Mouse (Mus musculus): ENCODE results near the gene Purb.
A peak's percentile ranks its signal among the peaks of the same experiment; 100 is the strongest.

Gene Purb

DNA sequence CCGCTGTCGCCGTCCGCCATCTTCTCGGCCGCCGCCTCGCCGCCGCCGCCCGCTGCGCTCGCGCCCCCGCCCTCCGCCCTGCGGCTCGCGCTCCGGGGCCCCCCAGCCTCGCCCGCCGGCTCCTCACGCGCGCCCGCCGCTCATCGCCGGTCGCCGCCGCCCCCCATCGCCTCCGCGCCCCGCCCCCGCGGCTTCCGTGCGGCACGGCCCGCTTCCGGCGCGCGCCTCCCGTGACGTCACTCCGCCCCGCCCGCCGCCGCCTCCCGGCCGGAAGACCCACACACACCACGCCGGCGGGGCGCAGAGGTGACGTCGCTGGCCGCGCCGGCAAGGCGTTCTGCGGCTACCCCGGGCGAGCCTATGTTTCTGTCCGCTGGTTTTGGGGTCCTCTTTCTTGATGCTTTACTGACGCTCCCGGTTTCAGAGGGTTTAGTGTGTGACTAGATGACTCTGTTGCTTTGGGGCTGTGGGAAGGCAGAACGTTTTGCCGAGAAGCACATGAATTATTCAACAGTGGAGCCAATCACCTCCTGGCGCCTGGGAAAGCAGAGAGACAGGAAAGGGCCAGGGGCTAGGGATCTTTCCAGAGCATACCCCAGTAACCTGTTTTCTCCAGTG lies at the start of gene Purb:
Gene Purb (minus strand): TSS at position 51 of the 618 bp plus-strand sequence.
- peak; percentile 94 to 96 for DNase-seq (ENCODE audit: low spot score in 2 of 2)

DNA sequence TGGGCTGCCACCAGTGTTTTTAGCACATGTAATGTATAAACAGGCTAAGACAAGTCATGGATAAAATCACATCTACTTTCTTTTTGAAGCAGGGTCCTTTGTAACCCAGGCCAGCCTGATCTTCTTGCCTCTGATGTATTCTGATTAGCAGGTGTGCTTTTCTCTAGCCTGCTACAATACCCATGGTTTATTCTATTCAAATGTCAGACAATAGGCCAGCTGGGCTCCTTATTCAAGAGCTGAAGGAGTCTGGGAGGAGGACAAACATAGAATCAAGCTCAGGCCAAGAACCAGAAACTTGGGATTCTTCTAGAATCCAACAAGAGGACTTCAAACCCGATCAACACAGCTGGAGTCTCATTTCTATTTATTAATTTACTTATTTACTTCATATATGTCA lies 49.5 kb upstream of the Purb start:
- no peak for DNase-seq (ENCODE audit: low spot score in 2 of 2)

DNA sequence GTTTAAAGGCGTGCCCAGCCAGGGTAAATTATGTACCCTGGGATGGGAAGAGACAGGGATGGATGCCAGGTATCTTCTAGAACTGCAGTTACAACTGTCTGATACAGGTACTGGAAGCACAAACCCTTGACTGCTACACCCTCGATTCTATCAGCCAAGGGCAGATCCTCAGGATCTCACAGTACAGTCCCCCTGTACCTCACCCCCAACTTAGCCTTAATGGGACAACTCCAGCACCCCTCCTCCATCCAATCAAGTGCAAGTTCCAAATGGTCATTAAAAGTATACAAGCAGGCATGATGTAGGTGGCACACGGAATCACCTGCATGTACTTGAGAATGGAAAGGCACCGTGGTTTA lies 49.1 kb upstream of the Purb start:
- DNase-seq (ENCODE audit: low spot score in 2 of 2): no peak

DNA sequence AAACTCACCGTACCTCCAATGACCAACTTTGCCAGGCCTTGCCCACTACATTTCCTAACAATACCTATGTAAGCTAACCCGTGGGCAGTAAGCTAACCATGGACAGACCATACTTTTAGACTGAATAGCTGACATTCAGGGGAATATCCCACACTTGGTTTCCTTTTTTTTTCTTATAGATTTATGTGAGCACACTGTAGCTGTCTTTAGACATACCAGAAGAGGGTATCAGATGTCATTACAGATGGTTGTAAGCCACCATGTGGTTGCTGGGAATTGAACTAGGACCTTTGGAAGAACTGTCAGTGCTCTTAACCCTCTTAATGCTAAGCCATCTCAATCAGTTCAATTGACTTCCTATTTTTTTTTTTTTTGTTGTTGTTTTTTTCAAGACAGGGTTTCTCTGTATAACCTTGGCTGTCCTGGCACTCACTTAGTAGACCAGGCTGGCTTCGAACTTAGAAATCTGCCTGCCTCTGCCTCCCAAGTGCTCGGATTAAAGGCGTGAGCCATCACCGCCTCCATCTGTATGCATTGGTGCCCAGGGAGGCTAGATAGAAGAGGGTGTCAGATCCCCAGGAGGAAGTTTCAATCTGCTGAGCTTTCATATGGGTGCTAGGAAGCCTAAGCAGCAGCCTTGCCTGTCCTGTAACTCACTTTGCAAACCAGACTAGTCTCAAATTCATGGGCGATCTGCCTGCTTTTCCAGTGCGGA lies 48.6 kb upstream of the Purb start:
- no peak for DNase-seq (ENCODE audit: low spot score in 2 of 2)

DNA sequence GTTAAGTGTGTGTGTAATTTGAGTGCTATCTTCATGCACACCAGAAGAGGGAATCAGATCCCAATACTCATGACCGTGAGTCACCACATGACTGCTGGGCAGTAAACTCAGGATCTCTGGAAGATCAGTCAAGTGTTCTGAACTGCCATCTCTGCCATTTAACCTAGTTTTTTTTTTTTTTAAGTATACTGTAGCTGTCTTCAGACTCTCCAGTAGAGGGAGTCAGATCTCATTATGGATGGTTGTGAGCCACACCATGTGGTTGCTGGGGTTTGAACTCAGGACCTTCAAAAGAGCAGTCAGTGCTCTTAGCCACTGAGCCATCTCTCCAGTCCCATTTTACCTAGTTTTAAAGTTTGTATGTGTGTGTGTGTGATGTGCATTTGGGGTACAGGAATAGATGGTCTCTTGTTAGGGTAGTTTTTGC lies 48.0 kb upstream of the Purb start:
- DNase-seq (ENCODE audit: low spot score in 2 of 2): no peak

DNA sequence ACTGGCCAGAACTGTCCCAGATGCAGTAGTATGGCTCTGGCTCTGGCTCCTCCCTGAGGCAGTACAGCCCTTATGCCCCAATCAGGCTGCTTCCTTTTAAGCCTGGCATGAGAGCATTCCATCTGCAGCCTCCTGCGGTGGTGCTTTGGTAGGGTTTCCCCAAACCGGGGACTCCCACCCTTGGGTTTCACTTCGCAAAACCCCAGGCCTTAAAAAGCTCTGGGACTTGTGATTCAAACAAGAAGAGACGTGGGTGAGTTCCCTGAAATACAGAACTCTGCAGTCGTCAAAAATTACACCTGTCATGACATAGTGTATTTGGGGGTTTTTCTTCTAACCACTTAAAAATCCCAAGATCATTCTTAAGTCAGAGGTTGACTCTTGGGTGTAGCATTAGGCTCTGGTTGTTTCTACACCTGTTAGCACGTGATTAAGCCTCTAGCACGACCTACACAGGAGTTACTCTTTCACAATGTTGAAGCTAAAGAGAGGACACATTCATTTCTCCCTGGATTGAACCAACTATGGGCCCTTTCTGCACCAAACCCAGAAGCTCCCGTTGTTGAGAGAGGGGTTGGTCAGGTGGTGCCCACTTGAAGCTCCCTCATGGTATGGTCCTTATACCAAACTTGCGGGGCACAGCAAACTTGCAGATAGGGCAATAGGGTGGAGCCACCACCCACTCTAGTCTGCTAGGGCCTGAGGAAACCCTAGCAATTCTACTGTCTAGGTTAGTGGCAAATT lies 47.2 kb upstream of the Purb start:
- peak in 1 of 2 experiments; percentile 44 for DNase-seq (ENCODE audit: low spot score in 2 of 2)

DNA sequence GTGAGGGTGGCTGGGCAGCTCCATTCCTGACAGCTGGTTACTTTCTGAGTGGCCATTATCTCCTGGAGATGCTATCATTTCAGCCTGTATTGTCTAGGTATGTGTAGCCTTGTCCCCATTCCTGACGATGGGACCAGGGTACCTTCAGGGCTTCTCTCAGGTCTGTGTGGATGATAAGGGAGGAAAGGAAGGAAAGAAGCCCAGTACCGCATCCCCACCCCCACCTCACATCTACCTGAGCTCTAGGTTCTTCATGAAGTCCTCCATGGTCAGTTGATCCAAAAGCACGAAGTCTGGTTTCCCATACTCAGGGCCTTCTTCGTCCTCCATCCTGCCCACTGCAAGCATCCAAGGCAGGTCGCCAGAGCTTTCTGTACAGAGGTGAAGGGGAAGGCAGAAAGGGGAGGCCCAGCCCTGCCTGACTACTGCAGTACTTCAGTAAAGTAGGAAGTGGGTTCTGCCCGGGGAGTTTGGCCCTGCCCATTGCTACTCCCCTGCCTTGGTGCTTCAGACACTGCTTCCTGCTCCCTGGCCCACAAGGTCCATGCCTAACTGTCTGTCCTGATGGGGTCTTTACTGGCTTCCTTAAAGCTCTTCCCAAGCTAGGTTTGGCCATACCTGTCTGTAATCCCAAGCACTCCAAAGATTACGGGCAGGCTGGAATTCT lies 44.9 kb upstream of the Purb start, which contains the start of gene Myo1g:
Gene Myo1g (minus strand): TSS at position 459 of the 667 bp plus-strand sequence.
- peak; percentile 33 to 73 for DNase-seq (ENCODE audit: low spot score in 2 of 2)

DNA sequence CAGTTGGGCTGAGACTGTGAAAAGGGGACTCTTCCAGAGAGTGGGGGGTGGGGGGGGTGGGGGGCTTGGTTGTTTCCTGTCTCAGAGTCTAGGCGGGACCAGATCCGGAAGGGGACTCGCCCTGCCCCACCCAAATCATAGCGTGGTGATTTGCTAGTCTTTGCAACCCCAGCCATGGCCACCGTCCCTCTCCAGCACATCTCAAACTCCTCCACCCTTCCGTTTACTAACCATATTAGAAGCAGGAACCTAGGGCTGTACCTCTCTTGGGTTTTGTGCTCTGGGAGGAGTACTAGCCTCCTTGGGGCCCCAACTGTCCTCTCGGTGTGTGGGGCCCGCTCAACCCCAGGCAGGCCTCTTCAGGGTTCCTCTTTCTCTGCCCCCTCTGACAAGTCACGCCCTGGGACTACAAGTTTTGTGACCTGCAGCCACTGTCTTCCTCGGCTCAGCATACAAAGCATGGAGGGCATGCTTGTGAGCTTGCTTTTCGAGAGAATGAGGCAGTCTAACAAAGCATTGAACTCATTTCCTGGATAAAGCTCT lies 43.8 kb upstream of the Purb start:
- DNase-seq (ENCODE audit: low spot score in 2 of 2): peak in 1 of 2 experiments; percentile 63

DNA sequence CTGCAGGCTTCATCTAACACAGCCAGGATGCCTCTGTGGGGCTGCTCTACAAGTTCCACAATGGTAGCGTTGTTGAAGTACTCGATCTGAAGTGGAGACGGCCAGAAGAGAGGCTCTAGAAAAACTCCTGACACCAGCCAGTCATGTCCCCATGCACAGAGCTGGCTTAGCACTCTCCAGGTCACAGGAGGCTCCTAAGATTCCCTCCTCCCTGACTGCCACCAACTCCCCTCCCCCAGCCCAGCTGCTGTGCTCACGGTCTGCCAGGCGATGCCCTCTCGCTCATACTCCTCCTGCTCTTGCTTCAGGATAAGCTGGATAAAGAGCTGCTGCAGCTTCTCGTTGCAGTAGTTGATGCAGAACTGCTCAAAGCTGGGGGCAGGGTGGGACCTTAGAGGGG lies 39.1 kb upstream of the Purb start:
- no peak for DNase-seq (ENCODE audit: low spot score in 2 of 2)

DNA sequence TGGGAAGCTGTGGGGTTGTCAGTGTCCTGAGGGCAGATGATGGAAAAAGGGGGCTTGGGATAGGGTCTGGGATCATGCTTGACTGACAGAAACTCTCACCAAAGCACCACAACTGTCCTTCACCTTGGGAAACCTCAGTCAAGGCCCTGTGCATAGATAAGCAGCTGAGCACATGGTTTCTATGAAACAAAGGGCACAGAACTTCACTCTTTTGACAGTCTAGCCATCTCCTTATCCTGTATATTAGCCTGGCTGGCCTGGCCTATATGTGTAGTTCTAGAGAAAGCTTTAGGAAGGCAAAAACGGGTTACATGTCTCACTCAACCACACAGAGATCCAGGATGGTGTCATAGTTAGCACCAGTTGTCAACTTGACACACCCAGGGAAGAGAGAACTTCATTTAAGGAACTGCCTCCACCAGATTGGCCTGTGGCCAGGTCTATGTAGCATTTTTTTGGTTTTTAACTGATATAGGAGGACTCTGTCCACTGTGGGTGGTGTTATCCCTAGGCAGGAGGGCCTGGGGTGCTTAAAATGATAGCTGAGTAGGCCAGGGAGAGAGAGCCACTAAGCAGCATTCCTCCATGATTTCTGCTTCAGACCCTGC lies 32.7 kb upstream of the Purb start:
- DNase-seq (ENCODE audit: low spot score in 2 of 2): no peak

DNA sequence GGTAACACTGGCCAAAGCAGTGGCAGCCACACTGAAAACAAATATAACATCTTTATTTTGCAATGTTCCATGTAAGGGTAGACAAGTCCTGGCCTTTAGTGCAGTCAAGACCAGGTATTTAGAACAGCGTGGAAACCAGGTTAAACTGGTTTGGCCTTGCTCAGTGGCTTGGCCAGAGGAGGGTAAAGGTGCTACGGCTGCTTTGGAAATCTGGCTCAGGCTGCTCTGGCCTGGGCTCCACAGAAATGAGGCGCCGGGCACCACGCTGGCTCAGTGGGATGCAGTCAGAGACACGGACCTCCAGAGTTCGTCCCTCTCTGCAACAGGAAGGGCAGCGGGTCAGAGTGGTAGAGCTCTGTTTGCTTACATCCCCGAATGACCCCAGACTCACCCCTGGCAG lies 30.8 kb upstream of the Purb start:
- no peak for DNase-seq (ENCODE audit: low spot score in 2 of 2)

DNA sequence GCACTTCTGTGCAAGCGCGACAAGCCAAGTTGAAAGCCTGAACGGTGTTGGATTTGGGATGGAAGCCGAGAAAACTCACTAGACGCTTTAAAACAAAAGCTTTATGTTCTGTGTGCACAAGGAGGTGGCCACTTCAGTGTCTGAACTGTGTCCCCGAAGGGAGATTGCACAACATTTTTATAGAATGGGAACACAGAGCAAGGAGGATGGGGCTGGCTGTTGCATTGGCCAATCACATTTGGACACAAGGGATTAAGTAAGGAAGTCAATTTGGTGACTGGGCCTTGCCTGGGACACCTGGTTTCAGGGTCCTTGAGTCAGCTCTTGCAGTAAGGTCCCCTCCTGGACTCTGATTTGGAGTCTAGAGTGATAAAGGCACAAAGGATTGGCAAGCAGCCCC lies 29.0 kb upstream of the Purb start:
- DNase-seq (ENCODE audit: low spot score in 2 of 2): no peak

DNA sequence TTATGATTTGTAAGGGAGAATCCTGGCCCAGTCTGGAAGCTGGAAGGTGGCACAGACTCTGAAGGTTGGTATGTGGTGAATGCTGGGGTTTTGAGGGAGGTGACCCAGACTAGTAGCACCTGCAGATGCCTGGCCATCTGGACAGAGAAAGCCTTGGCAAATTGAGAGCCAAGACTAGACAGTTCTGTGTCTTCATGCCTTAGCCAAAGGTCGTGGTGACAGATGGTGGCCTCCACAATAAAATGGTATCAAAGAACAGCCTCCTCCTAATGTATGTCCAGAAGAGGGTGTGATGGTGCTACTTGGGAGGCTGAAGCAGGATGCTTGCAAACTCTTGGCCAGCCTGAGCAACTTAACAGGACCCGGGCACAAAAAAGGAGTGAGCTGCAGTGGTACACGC lies 28.5 kb upstream of the Purb start:
- no peak for DNase-seq (ENCODE audit: low spot score in 2 of 2)

DNA sequence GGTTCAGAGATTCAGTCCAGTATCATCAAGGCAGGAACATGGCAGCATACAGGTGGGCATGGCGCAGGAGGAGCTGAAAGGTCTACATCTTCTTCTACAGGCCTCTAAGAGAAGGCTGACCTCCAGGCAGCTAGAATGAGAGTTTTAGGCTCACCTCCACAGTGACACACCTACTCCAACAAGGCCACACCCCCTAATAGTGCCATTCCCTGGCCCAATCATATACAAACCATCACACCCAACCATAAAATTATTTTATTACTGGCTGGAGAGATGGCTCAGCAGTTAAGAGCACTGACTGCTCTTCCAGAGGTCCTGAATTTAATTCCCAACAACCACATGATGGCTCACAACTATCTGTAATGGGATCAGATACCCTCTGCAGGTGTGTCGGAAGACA lies 26.8 kb upstream of the Purb start:
- DNase-seq (ENCODE audit: low spot score in 2 of 2): no peak

DNA sequence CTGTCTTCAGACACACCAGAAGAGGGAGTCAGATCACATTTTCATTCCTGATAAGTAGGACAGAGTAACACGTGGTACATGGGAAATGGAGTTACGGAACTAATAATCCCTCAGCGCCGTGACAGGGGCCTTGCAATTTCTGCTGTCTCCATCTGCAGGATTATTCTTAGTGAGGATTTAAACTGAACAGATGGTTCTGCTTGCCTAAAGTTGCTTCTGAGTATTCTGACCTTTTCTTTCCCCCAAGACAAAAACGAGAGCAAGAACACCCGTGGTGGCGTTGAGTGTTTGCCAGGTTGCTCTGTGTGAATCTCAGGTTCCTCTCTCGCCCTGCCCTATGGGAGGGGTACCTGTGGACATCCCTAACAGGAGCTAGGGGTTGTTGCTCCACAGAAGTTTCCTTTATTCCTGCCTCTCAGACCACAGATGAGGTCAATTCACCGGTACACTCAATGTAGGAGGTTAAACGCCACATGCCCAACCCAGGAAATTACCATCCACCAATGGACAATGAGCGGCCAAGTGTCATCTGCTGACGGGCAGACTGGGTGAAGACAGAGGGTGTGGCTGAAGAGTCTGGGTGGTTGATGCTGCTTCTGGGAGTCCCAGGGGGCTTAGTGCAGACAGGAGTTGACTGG lies 21.7 kb upstream of the Purb start:
- DNase-seq (ENCODE audit: low spot score in 2 of 2): peak in 1 of 2 experiments; percentile 68

DNA sequence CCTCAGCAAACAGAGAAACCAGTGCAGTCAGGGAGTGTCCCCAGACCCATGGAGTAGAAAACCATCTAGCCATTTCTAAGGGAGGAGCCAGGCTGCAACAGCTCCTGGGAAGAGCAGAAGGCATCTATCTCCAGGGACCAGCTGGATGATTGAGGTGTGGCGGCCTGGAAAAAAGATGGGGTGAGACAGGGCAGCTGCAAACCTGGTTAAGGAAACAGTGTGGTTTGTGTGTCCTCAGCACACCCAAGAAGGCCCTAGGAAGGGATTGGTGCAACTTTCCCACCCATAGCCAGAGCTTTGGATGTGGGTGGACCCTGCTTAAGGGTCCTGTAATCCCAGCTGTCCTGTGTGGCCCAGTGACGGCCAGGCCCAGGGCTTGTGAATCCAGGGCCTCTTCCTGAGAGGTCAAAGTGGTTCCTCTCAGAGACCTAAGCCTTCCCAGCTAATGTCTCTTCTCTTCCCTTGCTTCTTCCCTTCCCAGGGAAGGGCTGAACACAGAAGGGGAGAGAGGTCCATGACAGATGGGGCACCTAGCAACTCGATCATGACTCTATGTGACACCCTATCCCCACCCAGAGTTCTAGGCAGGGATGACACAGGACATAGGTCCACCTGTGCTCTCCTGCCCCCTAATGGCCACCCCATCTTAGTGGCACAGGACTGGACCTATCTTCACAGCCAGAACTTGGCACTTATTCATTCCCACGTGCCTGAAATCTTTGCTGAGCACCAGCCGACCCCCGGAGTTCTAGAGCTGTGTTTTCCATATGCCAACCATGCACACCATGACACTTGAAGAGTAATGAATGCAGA lies 14.2 kb upstream of the Purb start:
- DNase-seq (ENCODE audit: low spot score in 2 of 2): peak; percentile 34 to 77

DNA sequence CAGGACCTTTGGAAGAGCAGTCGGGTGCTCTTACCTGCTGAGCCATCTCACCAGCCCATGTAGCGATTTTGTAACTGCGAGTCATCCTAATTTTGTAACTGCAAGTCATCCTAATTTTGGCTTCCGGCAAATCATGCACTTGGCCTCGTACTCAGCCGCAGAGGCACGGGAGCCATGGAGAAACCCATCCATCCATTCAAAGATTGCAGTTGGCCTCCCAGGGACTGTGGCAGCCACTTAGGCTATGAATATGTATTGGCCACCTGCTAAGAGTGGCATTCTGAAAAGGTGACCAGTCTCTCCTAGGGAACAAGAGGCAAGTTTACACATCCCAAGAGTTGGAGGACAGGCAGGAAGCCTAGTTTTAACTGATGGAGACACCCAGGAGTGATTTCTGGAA lies 13.5 kb upstream of the Purb start:
- DNase-seq (ENCODE audit: low spot score in 2 of 2): no peak

DNA sequence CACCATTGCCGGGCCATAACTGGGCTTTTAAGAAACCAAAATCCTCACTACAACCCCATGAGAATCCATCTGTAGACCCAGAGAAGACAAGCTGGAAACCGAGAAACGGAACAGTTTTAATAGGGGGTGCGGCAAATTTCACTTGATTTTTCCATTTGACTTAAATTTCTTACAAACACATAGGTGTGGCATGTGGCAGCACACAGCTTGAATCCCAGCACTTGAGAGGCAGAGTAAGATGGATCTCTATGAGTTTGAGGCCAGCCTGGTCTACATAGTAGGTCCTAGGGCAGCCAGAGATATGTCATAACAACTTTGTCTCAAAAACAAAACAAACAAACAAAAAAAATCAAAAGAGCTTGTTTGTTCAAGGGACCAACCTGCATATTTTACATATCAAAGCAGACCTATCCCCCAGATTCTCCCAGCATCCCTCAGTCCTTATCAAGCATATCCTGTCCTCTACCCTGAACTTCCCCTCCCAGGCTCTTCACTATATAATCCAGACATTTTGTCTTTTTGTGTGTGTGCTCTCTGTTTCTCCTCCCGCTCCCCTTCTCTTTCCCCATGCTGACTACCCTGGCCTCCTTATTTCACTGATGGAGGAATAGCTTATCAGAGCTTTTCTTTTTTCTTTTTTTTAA lies 12.4 kb upstream of the Purb start:
- DNase-seq (ENCODE audit: low spot score in 2 of 2): no peak

DNA sequence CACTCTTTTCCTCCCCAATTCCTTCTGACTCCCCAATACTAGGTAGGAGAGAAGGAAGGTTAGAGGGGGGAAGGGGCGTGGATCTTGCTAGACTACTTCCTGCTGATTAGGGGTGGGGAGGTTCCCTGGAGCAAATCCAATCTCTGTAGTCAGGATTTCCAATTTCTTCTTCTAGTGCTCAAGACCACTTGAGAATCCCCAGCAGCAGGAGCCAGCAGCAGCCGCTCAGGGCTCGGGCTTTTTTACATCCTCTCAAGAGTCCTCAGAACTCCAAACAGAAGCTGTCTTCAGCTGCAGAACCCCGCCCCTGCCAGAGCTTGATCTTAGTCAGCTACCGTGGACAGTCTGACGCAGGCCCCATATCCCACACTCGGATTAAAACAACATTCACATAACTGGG lies 11.8 kb upstream of the Purb start:
- no peak for DNase-seq (ENCODE audit: low spot score in 2 of 2)

DNA sequence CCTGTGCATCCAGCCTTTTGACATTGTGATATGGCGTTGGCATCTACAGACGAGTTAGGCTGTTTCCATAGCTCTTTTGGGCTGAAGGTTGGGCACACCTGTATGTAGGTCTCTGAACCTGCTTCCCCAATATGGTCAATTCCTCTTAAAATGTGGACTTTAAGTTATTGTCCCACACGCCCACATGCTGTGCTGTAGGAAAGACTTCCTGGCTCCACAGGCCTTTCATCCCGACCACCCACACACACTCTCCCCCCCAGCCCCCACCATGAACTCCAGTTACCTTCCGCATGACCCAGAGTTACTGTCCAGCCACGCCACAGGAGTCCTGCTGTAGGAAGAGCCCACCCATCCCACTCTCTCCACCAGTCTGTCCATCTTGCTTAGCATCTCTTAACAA lies 11.2 kb upstream of the Purb start:
- no peak for DNase-seq (ENCODE audit: low spot score in 2 of 2)
